9 mouse cellular contexts compared by ENCODE assay signal in the genomic region with DNA sequence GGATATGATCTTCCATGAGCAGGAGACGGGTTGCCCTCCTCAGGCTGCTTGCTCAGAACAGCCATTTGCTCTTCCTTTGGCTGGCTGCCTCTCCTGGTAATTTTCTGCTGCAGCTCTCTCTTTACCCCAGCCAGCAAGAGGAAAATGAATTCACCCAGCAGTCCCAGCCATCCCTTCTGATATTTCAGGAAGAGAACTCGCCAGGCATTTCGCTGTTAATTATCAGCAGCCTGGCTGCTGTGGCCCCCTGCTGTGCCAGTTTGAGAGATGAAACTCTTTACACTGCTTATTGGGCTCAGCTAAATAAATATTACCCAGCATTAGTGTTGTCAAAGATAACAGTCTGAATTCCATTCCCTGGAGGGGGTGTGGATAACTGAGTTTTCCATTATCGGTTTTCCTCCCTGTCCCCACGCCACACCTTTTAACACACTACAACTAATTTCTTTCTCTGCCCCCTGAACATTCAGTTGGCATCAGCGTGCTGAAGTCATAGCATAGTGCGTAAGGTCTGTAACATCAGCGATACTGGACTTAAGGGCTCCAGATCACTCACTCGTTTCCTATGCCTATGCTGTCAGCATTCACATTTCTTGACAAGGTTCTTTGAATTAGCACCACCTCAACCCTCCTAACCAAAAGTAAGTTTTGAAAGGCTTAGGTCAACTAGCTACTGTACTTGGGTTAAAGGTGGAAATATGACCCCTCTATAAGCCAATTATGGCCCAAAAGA. TPM values are rescaled to one million over a fixed set of nuclear protein-coding genes. Genes with fewer than 3 reads are reported as not detected.
DNase-seq lines count a peak whose midpoint lies in the region; ATAC-seq lines count a peak whose summit lies in the region.
"Had no signal": no experiment of that assay in that cellular context is flagged by ENCODE, and none has a peak within 500 bp of the region (broad histone marks: within the 10 kb centered on the region; RNA-seq: fewer than 3 reads in every experiment).

No protein-coding gene starts in this region.

- WGBS in hindbrain, embryonic 10.5 days: 51% methylated on average over 9 of the region's 9 CpGs
- WGBS in midbrain, embryonic 13.5 days: 39% methylated on average over 9 of the region's 9 CpGs

- H3K4me1 ChIP-seq in hindbrain, embryonic 10.5 days (replicated peaks): peaks cover 6% of the 10 kb centered on the region; the same call in 1 of the 2 replicates
- H3K4me1 ChIP-seq in midbrain, embryonic 13.5 days (replicated peaks): peaks cover 6% of the 10 kb centered on the region; the same call in 1 of the 2 replicates

- ATAC-seq in midbrain, embryonic 13.5 days: peak; percentile 56
- ATAC-seq in granulocyte monocyte progenitor cell, adult 5-6 weeks (replicated peaks; ENCODE audit: poor library complexity, severe bottlenecking): no peak

- H3K9ac ChIP-seq in midbrain, embryonic 13.5 days (replicated peaks): no peak overlapping the region

- H3K4me2 ChIP-seq in midbrain, embryonic 13.5 days (replicated peaks): 0 out of 2 replicates have a peak overlapping the region, but pooled peaks have one; percentile 4

- no peak overlapping the region for H3K4me3 ChIP-seq in hindbrain, embryonic 10.5 days
- no peak overlapping the region for H3K4me3 ChIP-seq in midbrain, embryonic 13.5 days (replicated peaks)

- H3K27me3 ChIP-seq in hindbrain, embryonic 10.5 days (ENCODE audit: insufficient read depth, poor library complexity, severe bottlenecking): no peaks in the 10 kb centered on the region
- H3K27me3 ChIP-seq in midbrain, embryonic 13.5 days: no peaks in the 10 kb centered on the region

- DNase-seq in gastrocnemius, postnatal 14 days: peak; percentile 14
- no peak for DNase-seq in gastrocnemius, adult 18-20 months (ENCODE audit: low spot score)
- DNase-seq in cerebellum, adult 9-10 months: peak; percentile 90
- peak; percentile 35 for DNase-seq in hindbrain, embryonic 10.5 days (ENCODE audit: low spot score)
- DNase-seq in ovary, adult 18-20 months (ENCODE audit: low spot score): no peak
- DNase-seq in yolk sac, embryonic 10.5 days (ENCODE audit: low spot score): no peak

- H3K9me3 ChIP-seq in hindbrain, embryonic 10.5 days: no peaks in the 10 kb centered on the region
- H3K9me3 ChIP-seq in midbrain, embryonic 13.5 days: no peaks in the 10 kb centered on the region

- H3K27ac ChIP-seq in hindbrain, embryonic 10.5 days: no peak overlapping the region
- peak overlapping the region; percentile 64 for H3K27ac ChIP-seq in midbrain, embryonic 13.5 days

- H3K36me3 ChIP-seq in hindbrain, embryonic 10.5 days: no peaks in the 10 kb centered on the region
- H3K36me3 ChIP-seq in midbrain, embryonic 13.5 days: no peaks in the 10 kb centered on the region

- intact Hi-C loops in gastrocnemius, postnatal 14 days (cut with DNase I; ENCODE audit: low total_unique reads): no loop called here

RNA-seq across cellular contexts. Expression of a gene that starts 42.5 kb away (rescaled TPM):
- total RNA-seq in gastrocnemius, postnatal 14 days (2021): under 1 TPM in 1 of 2 experiments, not detected in 1; 0.31 TPM
- not detected for total RNA-seq in gastrocnemius, adult 18-20 months (2021)
- 27.8 and 39.4 TPM in 2 replicates for polyA plus RNA-seq in hindbrain, embryonic 10.5 days (2016; fragmentation: Nextera tagmentation; extraction: Ambion mirVana)
- 78.4 and 90.0 TPM in 2 replicates for polyA plus RNA-seq in midbrain, embryonic 13.5 days (2015; fragmentation: Nextera tagmentation; extraction: Ambion mirVana)
- not detected in 2 replicates for total RNA-seq in granulocyte monocyte progenitor cell, adult 5-6 weeks (2014; fragmentation: Nextera tagmentation)
- total RNA-seq in granulocyte monocyte progenitor cell, adult 5-6 weeks (2017): not detected in 2 replicates
- polyA plus RNA-seq: C2C12 had no signal

Comparison
In these comparisons a context has a peak if more than half of its experiments do, and no peak if none do; other contexts are left out.
1. DNase-seq: peak in gastrocnemius, postnatal 14 days (single experiment), cerebellum, adult 9-10 months (single experiment) and hindbrain, embryonic 10.5 days (single experiment); none in gastrocnemius, adult 18-20 months (single experiment), ovary, adult 18-20 months (single experiment) and yolk sac, embryonic 10.5 days (single experiment).